ENCODE assay signal across 16 mouse cellular contexts in genomic region chr14:86229755-86230154, GRCm38 (mm10).
"Had no signal": no experiment of that assay in that cellular context is flagged by ENCODE, and none has a peak within 500 bp of the region (broad histone marks: within the 10 kb centered on the region; RNA-seq: fewer than 3 reads in every experiment).

No protein-coding gene starts in this region.

- H3K27me3 ChIP-seq: neural tube, embryonic 13.5 days; neural tube, embryonic 15.5 days; stomach, embryonic 15.5 days had no signal

- H3K4me2 ChIP-seq: neural tube, embryonic 13.5 days; neural tube, embryonic 15.5 days; stomach, embryonic 15.5 days had no signal

- DNase-seq: retina, postnatal 1 day; right cerebral cortex, adult 18-20 months; right cerebral cortex, postnatal 14 days; right cerebral cortex, postnatal 25 days; right cerebral cortex, postnatal 4 days; spleen, adult 18-20 months; thymus, adult 18-20 months; thymus, adult 2 months; thymus, postnatal 14 days; thymus, postnatal 25 days; thymus, postnatal 36 days; thymus, postnatal 4 days had no signal

- H3K27ac ChIP-seq: neural tube, embryonic 13.5 days; neural tube, embryonic 15.5 days; stomach, embryonic 15.5 days; stomach, postnatal 0 days had no signal

- H3K9me3 ChIP-seq: neural tube, embryonic 13.5 days; neural tube, embryonic 15.5 days; stomach, embryonic 15.5 days had no signal

- H3K4me1 ChIP-seq: neural tube, embryonic 13.5 days; neural tube, embryonic 15.5 days; stomach, embryonic 15.5 days had no signal

- H3K9ac ChIP-seq: neural tube, embryonic 13.5 days; neural tube, embryonic 15.5 days; stomach, embryonic 15.5 days had no signal

- H3K36me3 ChIP-seq: neural tube, embryonic 13.5 days; neural tube, embryonic 15.5 days; stomach, embryonic 15.5 days had no signal

- H3K4me3 ChIP-seq: neural tube, embryonic 13.5 days; neural tube, embryonic 15.5 days; stomach, embryonic 15.5 days had no signal
